Mouse (Mus musculus) thymus, postnatal 36 days (tissue): ENCODE measurements around the gene Olfr1432.
"Not testable (repeated sequence)": the region's sequence is repeated elsewhere in the genome, so short reads cannot be mapped to it uniquely, and the experiment has no call there.

ENCODE experiments used
- DNase-seq, 2 experiments: peaks; one replicate each; pipeline ENCODE4 v3.0.0; 2022; ENCODE audit warnings: mixed read lengths in 2 of 2

The Olfr1432 gene

GRCm38 (mm10) chr19:12232496-12232895 is at the start of gene Olfr1432:
TSS of gene Olfr1432 (minus strand) at chr19:12232596.
- not testable (repeated sequence) for DNase-seq

GRCm38 (mm10) chr19:12279554-12279953 is 47.2 kb upstream of the Olfr1432 start, which contains the start of gene Olfr1434:
TSS of gene Olfr1434 (plus strand) at chr19:12279854.
- no peak for DNase-seq

GRCm38 (mm10) chr19:12260732-12261131 is 28.3 kb upstream of the Olfr1432 start, which contains the start of gene Olfr235:
TSS of gene Olfr235 (plus strand) at chr19:12261032.
- no peak for DNase-seq

DNA sequence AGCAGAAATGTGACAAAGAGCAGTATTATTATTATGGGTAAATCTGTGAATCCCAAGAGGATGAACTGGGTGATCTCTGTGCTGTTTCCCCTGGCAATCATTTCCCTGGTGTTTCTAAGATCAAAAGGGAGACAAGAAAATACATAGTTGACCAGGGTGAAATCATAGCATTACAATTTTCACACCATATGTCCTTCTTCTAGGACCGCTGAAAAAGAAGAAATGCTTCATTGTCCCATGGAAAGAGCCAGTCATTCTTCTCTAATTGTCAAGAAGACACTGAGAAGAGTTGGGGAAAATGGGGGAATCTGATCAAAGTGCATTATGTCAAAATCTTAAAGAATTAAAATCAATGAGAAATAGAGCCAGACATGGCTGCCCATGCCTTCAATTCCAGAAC is 9.2 kb upstream of the Olfr1432 start, which contains the start of gene Olfr262:
Olfr262 (minus strand) TSS at position 101 of the 400 bp plus-strand sequence.
- DNase-seq = no peak

DNA sequence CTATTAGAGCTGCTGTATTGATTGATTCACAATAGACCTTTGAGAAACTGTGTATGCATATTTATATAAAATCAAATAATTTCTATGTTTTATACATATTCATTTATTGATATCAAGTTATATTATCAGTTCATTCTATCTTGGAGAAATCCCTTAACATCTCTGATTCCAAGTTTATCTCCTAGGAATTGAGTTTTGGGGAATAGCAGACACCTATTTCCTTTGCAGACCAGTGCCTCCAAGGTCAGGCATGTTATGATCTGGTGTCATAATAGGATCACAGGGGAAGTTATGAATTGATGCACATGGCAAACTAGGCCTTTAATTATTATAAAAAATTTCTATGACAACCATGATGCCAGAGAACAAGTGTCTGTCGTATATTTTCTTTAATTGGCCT is 32.1 kb downstream of the Olfr1432 start, which contains the start of gene Olfr1431:
Olfr1431 (plus strand) TSS at position 301 of the 400 bp plus-strand sequence.
- DNase-seq = no peak

DNA sequence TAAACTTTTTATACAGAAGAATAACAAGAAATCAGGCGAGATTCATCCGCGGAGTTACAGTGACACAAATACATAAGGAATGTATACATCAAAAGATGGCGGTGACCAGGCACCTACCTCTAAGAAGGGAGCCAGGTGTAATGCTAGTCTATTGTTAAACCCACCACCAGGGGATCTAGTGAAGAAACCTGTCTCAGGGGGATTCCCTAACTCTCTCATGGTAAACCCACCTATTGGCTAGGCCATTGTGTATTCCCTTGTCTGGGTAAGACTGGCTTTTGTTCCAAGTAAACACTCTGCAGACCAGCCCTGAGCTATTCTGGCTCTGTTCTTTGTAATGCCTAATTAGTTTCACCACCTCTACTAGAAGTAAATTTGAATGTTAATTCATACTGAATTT is 33.3 kb downstream of the Olfr1432 start:
- DNase-seq = not testable (repeated sequence)
